Mouse (Mus musculus): ENCODE measurements around the gene Tango2.

Tango2 gene

GRCm38 (mm10) chr16:18387704-18388582, 40.0 kb upstream of the Tango2 start:
- no peak for TF ChIP-seq GATA4 (IDR thresholded peaks at IDR 0.05; ENCODE audit: insufficient replicate concordance, low read length)

DNA sequence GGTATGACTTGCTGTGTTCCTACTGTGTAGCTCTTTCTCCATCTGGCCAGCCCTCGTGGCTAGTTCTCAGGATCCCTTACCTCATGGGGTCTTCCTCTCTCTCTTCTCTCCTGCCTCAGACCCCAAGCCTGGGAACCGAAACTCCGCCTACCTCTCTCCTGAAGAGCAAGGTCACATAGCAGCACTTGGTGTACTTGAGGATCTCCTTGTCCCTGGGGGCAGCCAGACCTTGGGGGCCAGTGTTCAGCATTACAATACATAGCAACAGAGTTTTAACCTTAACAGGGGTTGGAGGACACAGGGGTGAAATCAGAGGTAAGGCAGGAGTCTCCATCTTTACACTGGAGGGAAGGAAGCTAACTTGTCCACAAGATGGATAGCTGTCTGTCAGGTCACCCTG, 39.1 kb upstream of the Tango2 start:
- no peak for TF ChIP-seq GATA4 (IDR thresholded peaks at IDR 0.05; ENCODE audit: insufficient replicate concordance, low read length)

DNA sequence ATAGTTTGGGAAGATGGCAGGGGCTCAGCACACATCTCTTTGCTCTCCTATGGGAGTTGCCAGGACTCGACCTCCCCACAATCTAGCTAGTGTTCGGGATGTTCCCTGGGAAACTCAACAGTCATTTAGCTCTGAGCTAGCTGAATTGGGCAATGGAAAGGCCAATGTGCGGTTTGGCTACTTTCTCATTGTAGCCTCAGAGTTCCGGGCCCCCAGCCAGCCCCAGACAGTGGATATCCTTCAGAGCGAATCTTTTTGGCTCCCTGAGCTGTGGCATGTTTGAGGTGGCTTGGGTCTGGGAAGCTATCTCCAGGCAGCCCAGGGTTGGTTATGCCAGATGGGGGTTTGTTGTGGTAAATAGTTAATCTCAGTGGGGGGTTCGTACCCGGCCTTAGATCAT, 38.5 kb upstream of the Tango2 start:
- no peak; the same call in 1 of the 2 replicates for TF ChIP-seq GATA4 (IDR thresholded peaks at IDR 0.05; ENCODE audit: insufficient replicate concordance, low read length)

GRCm38 (mm10) chr16:18385411-18385810, 37.5 kb upstream of the Tango2 start:
- TF ChIP-seq GATA4 (IDR thresholded peaks at IDR 0.05; ENCODE audit: insufficient replicate concordance, low read length): no peak

GRCm38 (mm10) chr16:18384659-18385058, 36.8 kb upstream of the Tango2 start:
- TF ChIP-seq GATA4 (IDR thresholded peaks at IDR 0.05; ENCODE audit: insufficient replicate concordance, low read length): no peak

GRCm38 (mm10) chr16:18384211-18384610, 36.3 kb upstream of the Tango2 start:
- TF ChIP-seq GATA4 (IDR thresholded peaks at IDR 0.05; ENCODE audit: insufficient replicate concordance, low read length): no peak

DNA sequence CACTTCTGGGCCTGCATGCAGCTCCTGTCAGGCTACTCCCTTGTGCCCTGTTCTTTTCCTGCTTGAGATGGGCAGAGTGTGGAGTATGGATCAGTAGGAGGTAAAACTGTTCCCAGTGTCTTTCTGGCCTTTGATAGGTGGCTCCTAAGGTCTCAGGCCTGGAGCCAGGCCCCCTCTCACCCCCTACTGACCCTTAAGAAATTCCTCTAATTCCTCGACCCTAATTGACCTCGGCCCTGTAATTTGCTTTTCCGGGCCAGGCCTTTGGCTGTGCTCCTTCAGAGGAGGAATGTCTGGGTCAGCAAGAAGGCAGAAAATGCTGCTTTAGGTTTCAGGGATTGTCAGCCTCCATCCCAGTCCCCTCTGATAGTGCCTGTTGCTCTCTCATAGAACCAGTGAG, 35.9 kb upstream of the Tango2 start:
- no peak for TF ChIP-seq GATA4 (IDR thresholded peaks at IDR 0.05; ENCODE audit: insufficient replicate concordance, low read length)

- no peak for TF ChIP-seq GATA4 (IDR thresholded peaks at IDR 0.05; ENCODE audit: insufficient replicate concordance, low read length)
These were observed 35.3 kb upstream of the Tango2 start for GRCm38 (mm10) chr16:18383045-18383726.

DNA sequence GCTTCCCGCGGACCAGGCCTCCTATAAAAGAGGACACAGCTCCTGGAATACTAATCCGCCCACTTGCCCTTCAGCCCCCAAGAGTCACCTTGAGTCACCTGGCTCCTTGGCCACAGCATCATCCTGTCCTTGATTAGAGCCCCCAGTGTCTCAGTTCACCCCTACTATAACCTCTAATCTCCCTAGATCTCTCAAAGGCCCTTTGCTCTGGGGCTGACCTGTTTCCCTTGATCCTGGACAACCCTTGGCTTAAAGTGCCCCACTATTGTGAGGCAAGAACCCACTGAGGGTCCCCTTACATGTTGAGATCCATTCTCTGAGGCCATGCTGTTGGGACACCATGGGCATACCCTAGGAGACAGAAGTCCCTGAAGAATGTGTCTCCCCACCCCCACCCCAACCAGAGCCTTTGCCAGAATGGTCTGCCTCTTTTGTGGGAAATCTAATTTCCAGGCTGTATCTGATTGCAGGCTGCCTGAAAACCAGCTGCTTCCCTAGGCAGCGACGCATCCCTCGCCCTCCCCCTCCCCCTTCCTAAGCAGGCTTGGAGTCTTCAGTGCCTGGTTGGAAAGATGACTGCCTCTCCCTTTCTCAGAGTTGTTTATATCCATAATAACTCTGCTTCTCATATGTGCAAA, 33.8 kb upstream of the Tango2 start:
- TF ChIP-seq GATA4 (IDR thresholded peaks at IDR 0.05; ENCODE audit: insufficient replicate concordance, low read length): no peak

- no peak for TF ChIP-seq GATA4 (IDR thresholded peaks at IDR 0.05; ENCODE audit: insufficient replicate concordance, low read length)
These were observed 32.7 kb upstream of the Tango2 start for GRCm38 (mm10) chr16:18380495-18381063.

DNA sequence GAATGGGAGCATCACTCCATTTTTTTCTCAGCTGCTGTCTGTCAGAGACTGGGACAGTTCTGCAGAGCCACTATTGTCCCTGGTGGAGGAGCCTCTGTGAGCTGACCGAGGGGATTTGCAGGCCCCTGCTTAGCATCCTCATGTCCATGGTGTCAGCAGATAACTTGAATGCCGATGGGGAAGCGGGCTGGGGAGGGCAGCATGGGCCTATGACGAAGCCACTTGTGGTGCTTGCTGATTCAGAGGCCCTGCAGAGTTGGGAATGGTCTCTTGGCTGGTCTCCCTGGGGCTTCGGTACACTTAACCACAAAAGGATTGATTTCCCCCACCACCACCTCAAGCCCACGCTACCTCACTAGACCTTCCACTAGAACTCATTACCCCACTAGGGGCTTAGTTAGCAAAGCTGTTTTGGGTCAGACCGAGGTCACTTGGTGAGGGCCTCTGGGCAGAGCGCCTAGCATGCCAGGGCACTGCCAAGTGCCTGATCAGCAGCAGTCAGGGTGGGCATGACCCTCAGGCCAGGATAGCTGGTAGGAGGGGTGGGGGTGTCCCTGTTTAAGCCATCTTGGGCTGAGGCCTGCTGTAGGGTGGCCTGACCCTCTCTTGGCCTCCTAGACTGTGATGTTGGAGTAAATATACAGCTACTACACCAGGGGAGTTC, 31.6 kb upstream of the Tango2 start:
- no peak for TF ChIP-seq GATA4 (IDR thresholded peaks at IDR 0.05; ENCODE audit: insufficient replicate concordance, low read length)

DNA sequence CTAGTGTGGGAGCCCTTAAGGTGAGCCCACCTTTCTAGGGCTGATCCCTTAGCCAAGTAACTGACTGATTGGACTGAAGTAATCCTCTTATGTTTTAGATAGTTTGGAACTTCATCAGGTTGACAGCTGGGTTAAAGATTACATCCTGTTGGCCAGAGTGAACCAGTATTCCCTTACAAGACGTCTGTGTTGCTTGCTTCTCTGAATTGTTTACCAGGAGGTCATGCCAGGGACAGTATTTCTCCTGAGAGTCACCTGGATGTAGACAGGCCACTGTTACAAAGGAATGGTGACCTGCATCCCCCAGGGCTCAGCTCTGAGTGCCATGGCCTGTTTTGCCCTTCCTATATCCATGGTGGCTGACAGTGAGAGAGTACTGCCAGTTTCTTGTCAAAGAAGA, 30.6 kb upstream of the Tango2 start:
- no peak for TF ChIP-seq GATA4 (IDR thresholded peaks at IDR 0.05; ENCODE audit: insufficient replicate concordance, low read length)

DNA sequence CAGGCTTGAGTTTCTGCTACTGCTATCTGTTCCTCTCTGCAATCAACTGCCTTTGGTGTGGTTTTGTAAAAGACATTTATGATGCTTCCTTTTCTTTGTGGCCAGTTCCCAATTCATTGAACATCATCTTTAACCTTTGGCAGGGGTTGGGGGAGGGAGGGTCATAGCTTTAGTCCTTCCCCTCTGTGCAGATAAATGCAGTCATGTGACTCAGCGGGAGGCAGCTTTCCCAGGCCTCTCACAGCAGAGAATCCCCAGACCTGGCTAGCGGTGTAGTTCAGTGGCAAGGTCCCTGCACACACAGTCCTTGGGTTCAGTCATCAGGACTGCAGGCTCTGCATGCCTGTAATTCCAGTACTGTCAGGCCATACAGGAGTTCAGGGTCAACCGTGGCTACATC, 29.3 kb upstream of the Tango2 start:
- TF ChIP-seq GATA4 (IDR thresholded peaks at IDR 0.05; ENCODE audit: insufficient replicate concordance, low read length): no peak

GRCm38 (mm10) chr16:18376297-18376954, 28.5 kb upstream of the Tango2 start:
- no peak for TF ChIP-seq GATA4 (IDR thresholded peaks at IDR 0.05; ENCODE audit: insufficient replicate concordance, low read length)

Measured in liver, adult (tissue).